Mouse (Mus musculus): ENCODE measurements around the gene Gadd45a. TPM values are rescaled to one million over a fixed set of nuclear protein-coding genes. Genes with fewer than 3 reads are reported as not detected.

The Gadd45a gene
- polyA plus RNA-seq (2015; fragmentation: Nextera tagmentation; extraction: Ambion mirVana), result 54.4 and 56.6 TPM in 2 replicates

DNA sequence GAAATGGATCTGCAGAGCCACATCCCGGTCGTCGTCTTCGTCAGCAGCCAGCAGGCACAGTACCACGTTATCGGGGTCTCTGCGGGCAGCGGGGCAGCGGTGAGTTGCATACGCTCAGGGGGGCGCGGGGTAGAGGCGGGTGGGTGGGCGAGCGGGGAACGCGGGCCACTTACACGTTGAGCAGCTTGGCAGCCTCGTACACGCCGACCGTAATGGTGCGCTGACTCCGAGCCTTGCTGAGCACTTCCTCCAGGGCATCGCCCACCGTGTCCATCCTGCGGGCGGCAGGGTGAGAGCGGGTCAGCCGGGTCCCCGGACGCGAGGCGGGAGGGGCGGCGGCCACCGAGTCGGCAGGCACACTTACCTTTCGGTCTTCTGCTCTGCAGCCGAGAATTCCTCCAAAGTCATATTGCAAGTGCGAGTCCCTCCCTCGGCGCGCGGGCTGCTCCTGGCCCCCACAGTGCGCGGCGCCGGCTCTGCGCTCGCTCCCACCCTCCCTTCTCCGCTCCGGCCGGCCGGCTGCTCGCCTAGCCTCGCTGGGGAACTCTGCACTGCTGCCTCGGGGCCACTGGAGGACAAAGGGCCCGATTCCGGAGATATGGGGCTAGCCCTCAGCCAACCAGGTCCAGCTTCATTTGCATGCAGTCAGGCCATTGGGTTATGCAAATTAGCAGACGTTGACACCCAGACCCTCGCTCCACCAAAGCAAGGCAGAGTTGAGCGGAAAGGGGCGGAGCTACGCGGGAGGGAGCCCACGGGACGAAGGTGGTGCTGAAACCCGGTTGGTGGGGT lies at the start of gene Gadd45a:
Gene Gadd45a (minus strand): TSS at position 621 of the 792 bp plus-strand sequence.
- H3K36me3 ChIP-seq (ENCODE audit: control insufficient read depth, insufficient read depth), result no peaks in the 10 kb centered on the region
- H3K27ac ChIP-seq (ENCODE audit: low read length), result peak within 1 kb of the TSS; percentile 99
- ATAC-seq (ENCODE audit: low read depth), result peak; percentile 91
- H3K9me3 ChIP-seq (replicated peaks; ENCODE audit: control insufficient read depth, low read length), result no peaks in the 10 kb centered on the region
- WGBS (ENCODE audit: insufficient replicate concordance), result under 1% methylated on average over 69 of the region's 69 CpGs
- peak within 1 kb of the TSS; percentile 100 for H3K4me3 ChIP-seq (ENCODE audit: low read depth, low read length)
- peaks cover 16% of the 10 kb centered on the region for H3K4me1 ChIP-seq (ENCODE audit: control insufficient read depth, low read depth, low read length)
- peak within 1 kb of the TSS; percentile 99 for H3K9ac ChIP-seq (ENCODE audit: low read depth, low read length)
- no peaks in the 10 kb centered on the region for H3K27me3 ChIP-seq (ENCODE audit: control insufficient read depth, insufficient read depth, low read depth, low read length)
- H3K4me2 ChIP-seq (ENCODE audit: low read depth, low read length), result peak within 1 kb of the TSS; percentile 58

DNA sequence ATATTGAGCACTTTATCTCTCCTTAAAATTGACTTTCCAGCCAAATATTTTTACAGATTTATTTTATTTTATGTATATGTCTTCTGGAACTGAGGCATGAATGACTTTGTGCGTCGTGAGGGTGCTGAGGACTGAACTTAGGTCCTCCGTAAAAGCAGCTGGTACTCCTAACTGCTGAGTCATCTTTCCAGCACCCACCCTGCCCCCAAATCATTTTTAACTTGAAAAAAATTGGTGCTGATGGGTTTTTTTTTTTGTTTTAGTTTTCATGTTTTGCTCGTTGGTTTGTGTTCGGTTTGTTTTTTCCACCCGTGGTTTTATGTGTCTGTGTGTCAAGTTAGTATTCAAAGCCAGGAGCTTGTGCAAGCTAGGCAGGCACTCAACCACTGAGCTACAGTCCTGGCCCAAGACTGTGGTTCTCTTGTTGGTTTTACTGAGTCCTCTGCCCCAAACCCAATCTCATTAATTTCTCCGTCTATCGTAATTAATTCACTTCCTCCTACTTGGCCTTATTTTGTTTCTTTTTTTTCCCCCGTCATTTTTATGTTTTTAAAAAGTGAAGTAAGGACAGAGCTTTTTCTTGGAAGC lies 48.7 kb upstream of the Gadd45a start:
- no peaks in the 10 kb centered on the region for H3K36me3 ChIP-seq (ENCODE audit: control insufficient read depth, insufficient read depth)
- H3K27ac ChIP-seq (ENCODE audit: low read length), result no peak overlapping the region
- no peak for ATAC-seq (ENCODE audit: low read depth)
- no peaks in the 10 kb centered on the region for H3K9me3 ChIP-seq (replicated peaks; ENCODE audit: control insufficient read depth, low read length)
- 57% methylated on average over 9 of the region's 9 CpGs for WGBS (ENCODE audit: insufficient replicate concordance)
- H3K9ac ChIP-seq (ENCODE audit: low read depth, low read length), result no peak overlapping the region
- no peak overlapping the region for H3K4me3 ChIP-seq (ENCODE audit: low read depth, low read length)
- no peaks in the 10 kb centered on the region for H3K27me3 ChIP-seq (ENCODE audit: control insufficient read depth, insufficient read depth, low read depth, low read length)
- H3K4me2 ChIP-seq (ENCODE audit: low read depth, low read length), result no peak overlapping the region
- H3K4me1 ChIP-seq (ENCODE audit: control insufficient read depth, low read depth, low read length), result peaks cover 12% of the 10 kb centered on the region

DNA sequence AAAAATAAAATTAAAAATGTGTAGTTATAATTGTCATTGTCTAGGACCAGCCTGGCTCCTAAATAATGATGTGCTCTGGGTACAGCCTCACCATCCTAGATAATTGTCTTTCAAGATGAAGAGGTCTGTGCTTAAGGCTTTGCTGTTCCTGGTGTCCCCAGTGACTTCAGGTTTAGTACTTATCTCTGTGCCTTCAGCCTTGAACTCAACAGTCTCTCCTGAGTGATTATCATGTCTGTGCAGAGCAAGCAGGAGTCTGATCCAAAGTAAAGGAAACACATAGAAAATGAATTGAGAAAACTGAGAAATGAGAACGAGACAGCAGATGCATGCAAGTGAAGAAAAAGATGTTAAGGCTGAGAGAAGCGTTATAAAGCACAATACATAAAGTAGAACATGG lies 47.2 kb upstream of the Gadd45a start:
- no peak overlapping the region for H3K4me3 ChIP-seq (ENCODE audit: low read depth, low read length)
- peaks cover 12% of the 10 kb centered on the region for H3K4me1 ChIP-seq (ENCODE audit: control insufficient read depth, low read depth, low read length)
- 26% methylated on average over 2 of the region's 2 CpGs for WGBS (ENCODE audit: insufficient replicate concordance)
- H3K27ac ChIP-seq (ENCODE audit: low read length), result peak overlapping the region; percentile 6; the same call in 1 of the 2 replicates
- H3K36me3 ChIP-seq (ENCODE audit: control insufficient read depth, insufficient read depth), result no peaks in the 10 kb centered on the region
- H3K4me2 ChIP-seq (ENCODE audit: low read depth, low read length), result no peak overlapping the region
- H3K27me3 ChIP-seq (ENCODE audit: control insufficient read depth, insufficient read depth, low read depth, low read length), result no peaks in the 10 kb centered on the region
- H3K9me3 ChIP-seq (replicated peaks; ENCODE audit: control insufficient read depth, low read length), result no peaks in the 10 kb centered on the region
- no peak overlapping the region for H3K9ac ChIP-seq (ENCODE audit: low read depth, low read length)
- peak; percentile 78 for ATAC-seq (ENCODE audit: low read depth)

DNA sequence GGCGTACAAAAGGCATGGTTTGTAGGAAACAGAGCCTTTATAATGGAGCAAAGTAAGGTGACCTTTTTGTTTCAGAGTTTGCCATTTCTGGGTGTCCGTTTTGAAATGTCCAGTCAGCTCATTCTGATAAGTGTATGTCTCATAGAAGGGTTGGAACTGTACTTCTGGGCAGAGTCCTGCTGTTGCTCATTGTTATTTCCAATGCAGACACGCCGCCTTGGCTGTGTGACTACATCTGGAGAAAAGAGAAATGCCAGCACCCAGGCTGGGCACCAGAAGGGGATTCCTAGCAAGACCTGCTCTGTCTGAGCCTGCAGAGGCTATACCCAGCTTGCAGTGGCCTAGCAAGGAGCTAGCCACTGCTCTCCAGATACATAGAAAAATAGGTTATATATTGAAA lies 43.9 kb upstream of the Gadd45a start:
- Histone ChIP-seq H3K4me3 (ENCODE audit: low read depth, low read length) (no peak overlapping the region), H3K9me3 (replicated peaks; ENCODE audit: control insufficient read depth, low read length) (no peaks in the 10 kb centered on the region), H3K9ac (ENCODE audit: low read depth, low read length) (no peak overlapping the region), H3K4me1 (ENCODE audit: control insufficient read depth, low read depth, low read length) (peaks cover 8% of the 10 kb centered on the region), H3K36me3 (ENCODE audit: control insufficient read depth, insufficient read depth) (no peaks in the 10 kb centered on the region), H3K27me3 (ENCODE audit: control insufficient read depth, insufficient read depth, low read depth, low read length) (no peaks in the 10 kb centered on the region), H3K27ac (ENCODE audit: low read length) (no peak overlapping the region), H3K4me2 (ENCODE audit: low read depth, low read length) (no peak overlapping the region)
- 76% methylated on average over 4 of the region's 4 CpGs for WGBS (ENCODE audit: insufficient replicate concordance)
- ATAC-seq (ENCODE audit: low read depth), result no peak

DNA sequence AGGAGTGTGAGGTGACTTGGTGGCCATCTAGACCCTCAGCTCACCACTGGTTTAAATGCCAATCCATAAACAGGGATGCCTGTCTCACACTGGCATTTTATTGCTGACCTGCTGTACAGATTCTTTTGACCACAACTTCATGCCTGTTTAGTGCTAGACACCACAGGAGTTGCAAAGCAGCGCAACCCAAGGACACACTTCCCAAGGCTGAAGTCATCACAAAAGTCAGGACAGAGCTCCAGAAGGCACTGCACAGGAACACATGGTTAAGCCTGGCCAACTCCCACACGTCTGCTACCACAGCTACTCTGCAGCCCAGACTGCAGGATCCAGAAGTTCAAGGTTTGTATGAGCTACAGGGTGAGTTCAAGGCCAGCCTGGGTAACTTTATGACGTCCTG lies 40.8 kb upstream of the Gadd45a start:
- no peaks in the 10 kb centered on the region for H3K36me3 ChIP-seq (ENCODE audit: control insufficient read depth, insufficient read depth)
- ATAC-seq (ENCODE audit: low read depth), result peak; percentile 24; the same call in 1 of the 2 replicates
- no peak overlapping the region for H3K4me2 ChIP-seq (ENCODE audit: low read depth, low read length)
- WGBS (ENCODE audit: insufficient replicate concordance), result 59% methylated on average over 3 of the region's 3 CpGs
- H3K9me3 ChIP-seq (replicated peaks; ENCODE audit: control insufficient read depth, low read length), result no peaks in the 10 kb centered on the region
- H3K4me1 ChIP-seq (ENCODE audit: control insufficient read depth, low read depth, low read length), result no peaks in the 10 kb centered on the region
- no peak overlapping the region for H3K4me3 ChIP-seq (ENCODE audit: low read depth, low read length)
- H3K27me3 ChIP-seq (ENCODE audit: control insufficient read depth, insufficient read depth, low read depth, low read length), result no peaks in the 10 kb centered on the region
- no peak overlapping the region for H3K9ac ChIP-seq (ENCODE audit: low read depth, low read length)
- H3K27ac ChIP-seq (ENCODE audit: low read length), result no peak overlapping the region

DNA sequence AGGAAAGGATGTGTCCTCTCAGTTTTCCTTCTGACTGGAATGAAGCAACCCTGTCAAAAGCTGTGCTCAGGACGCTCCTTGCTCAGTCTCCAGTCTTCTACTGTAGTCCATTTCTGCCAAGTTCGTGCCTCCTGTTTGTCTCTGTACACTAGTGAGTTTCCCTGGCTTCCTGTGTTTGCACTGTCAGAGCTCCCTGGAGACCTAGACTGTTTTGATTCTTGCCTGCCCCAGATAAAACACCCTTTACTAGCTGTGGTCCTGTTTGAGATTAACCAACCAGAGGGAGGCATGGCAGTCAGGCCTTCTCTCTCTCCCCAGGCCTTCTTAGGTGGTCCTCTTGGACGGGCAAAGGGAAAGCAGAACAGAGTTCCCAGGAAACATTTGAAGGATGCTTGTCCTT lies 40.2 kb upstream of the Gadd45a start:
- ATAC-seq (ENCODE audit: low read depth), result 0 out of 2 replicates have a peak, but pooled peaks have one; percentile 26
- Histone ChIP-seq H3K36me3 (ENCODE audit: control insufficient read depth, insufficient read depth) (no peaks in the 10 kb centered on the region), H3K27ac (ENCODE audit: low read length) (no peak overlapping the region), H3K27me3 (ENCODE audit: control insufficient read depth, insufficient read depth, low read depth, low read length) (no peaks in the 10 kb centered on the region), H3K4me2 (ENCODE audit: low read depth, low read length) (no peak overlapping the region), H3K4me1 (ENCODE audit: control insufficient read depth, low read depth, low read length) (no peaks in the 10 kb centered on the region), H3K4me3 (ENCODE audit: low read depth, low read length) (no peak overlapping the region), H3K9ac (ENCODE audit: low read depth, low read length) (no peak overlapping the region), H3K9me3 (replicated peaks; ENCODE audit: control insufficient read depth, low read length) (no peaks in the 10 kb centered on the region)
- WGBS (ENCODE audit: insufficient replicate concordance), result 30% methylated on average over 3 of the region's 3 CpGs

DNA sequence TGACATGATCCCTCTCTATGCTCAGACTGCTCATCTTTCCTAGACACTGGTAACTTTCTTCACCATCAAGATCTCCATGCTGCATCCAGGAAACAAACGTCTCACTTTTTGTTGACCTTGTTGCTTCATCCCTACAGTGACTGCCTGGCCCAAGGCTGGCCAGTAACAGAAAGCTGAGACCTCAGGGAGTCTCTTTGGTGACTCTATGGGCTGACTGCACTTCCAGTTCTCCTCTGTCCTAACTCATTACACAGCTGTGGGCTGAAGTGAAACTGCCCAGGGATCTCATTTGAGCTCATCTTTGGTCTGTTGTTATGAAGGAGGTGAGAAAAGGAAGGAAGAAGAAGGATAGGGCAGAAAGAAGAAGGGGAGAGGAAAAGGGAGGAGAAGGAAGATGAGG lies 39.1 kb upstream of the Gadd45a start:
- Histone ChIP-seq H3K27me3 (ENCODE audit: control insufficient read depth, insufficient read depth, low read depth, low read length) (no peaks in the 10 kb centered on the region), H3K4me1 (ENCODE audit: control insufficient read depth, low read depth, low read length) (no peaks in the 10 kb centered on the region), H3K27ac (ENCODE audit: low read length) (no peak overlapping the region), H3K9ac (ENCODE audit: low read depth, low read length) (no peak overlapping the region), H3K4me2 (ENCODE audit: low read depth, low read length) (no peak overlapping the region), H3K36me3 (ENCODE audit: control insufficient read depth, insufficient read depth) (no peaks in the 10 kb centered on the region), H3K9me3 (replicated peaks; ENCODE audit: control insufficient read depth, low read length) (no peaks in the 10 kb centered on the region), H3K4me3 (ENCODE audit: low read depth, low read length) (no peak overlapping the region)
- WGBS (ENCODE audit: insufficient replicate concordance), result 35% methylated on average over 1 of the region's 1 CpGs
- no peak for ATAC-seq (ENCODE audit: low read depth)

DNA sequence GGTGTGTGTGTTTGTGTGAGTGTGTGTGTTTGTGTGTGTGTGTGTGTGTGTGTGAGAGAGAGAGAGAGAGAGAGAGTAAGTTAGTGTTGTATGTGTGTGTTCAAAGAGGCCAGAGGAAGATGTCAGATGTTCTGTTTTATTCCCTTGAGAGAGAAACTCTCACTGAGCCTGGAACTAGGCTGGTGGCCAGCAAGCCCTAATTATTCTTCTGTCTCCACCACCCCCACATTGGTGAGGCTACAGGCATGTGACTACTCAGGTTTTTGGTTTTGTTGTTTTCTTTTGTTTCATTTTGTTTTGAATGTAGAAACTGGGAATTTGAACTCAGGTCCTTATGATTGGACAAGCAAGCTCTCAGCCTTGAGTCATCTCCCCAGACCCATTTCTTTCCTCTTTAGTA lies 37.6 kb upstream of the Gadd45a start:
- Histone ChIP-seq H3K9ac (ENCODE audit: low read depth, low read length) (no peak overlapping the region), H3K9me3 (replicated peaks; ENCODE audit: control insufficient read depth, low read length) (no peaks in the 10 kb centered on the region), H3K4me3 (ENCODE audit: low read depth, low read length) (no peak overlapping the region), H3K27me3 (ENCODE audit: control insufficient read depth, insufficient read depth, low read depth, low read length) (no peaks in the 10 kb centered on the region), H3K4me2 (ENCODE audit: low read depth, low read length) (no peak overlapping the region), H3K27ac (ENCODE audit: low read length) (no peak overlapping the region), H3K4me1 (ENCODE audit: control insufficient read depth, low read depth, low read length) (peaks cover 1% of the 10 kb centered on the region; the same call in 1 of the 2 replicates), H3K36me3 (ENCODE audit: control insufficient read depth, insufficient read depth) (no peaks in the 10 kb centered on the region)
- ATAC-seq (ENCODE audit: low read depth), result no peak

DNA sequence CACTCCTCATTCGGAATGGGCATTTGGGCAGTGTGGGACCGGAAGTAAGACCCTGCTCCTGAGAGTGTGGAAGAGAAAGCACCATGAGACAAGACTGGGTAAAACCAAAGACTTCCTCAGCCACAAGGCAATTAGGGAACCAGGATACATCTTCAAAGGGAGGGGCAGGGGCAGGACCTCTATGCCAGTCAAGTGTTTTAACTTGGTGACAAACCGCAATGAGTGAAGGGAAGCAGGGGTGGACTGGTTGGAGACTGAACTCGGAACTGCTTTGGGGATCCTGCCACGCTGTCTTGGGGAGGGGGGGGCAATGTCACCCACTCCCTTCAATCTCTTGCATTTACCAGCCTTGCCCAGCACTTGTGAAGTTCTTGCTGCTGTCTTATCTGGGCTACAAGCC lies 36.7 kb upstream of the Gadd45a start:
- WGBS (ENCODE audit: insufficient replicate concordance), result 45% methylated on average over 5 of the region's 5 CpGs
- no peaks in the 10 kb centered on the region for H3K27me3 ChIP-seq (ENCODE audit: control insufficient read depth, insufficient read depth, low read depth, low read length)
- H3K4me3 ChIP-seq (ENCODE audit: low read depth, low read length), result no peak overlapping the region
- peaks cover 4% of the 10 kb centered on the region for H3K4me1 ChIP-seq (ENCODE audit: control insufficient read depth, low read depth, low read length)
- ATAC-seq (ENCODE audit: low read depth), result no peak
- no peak overlapping the region for H3K27ac ChIP-seq (ENCODE audit: low read length)
- no peaks in the 10 kb centered on the region for H3K9me3 ChIP-seq (replicated peaks; ENCODE audit: control insufficient read depth, low read length)
- H3K36me3 ChIP-seq (ENCODE audit: control insufficient read depth, insufficient read depth), result no peaks in the 10 kb centered on the region
- H3K4me2 ChIP-seq (ENCODE audit: low read depth, low read length), result no peak overlapping the region
- H3K9ac ChIP-seq (ENCODE audit: low read depth, low read length), result no peak overlapping the region
